Mouse (Mus musculus) G1E-ER4 (cell line): Measurements from ENCODE around the gene Zfp661. TPM values are rescaled to one million over a fixed set of nuclear protein-coding genes. Genes with fewer than 3 reads are reported as not detected.

Experiments used
- GATA1 ChIP-seq: IDR thresholded peaks from one replicate; pipeline ENCODE4 v1.8.0; 2012; ENCODE audit warnings: low read length, inconsistent platforms
- polyA plus RNA-seq: library from polyadenylated mRNA; stranded (reverse); fragments of >175 nt; gene quantifications from 2 replicates; pipeline ENCODE4 v1.2.3, GENCODE M21; 2012

Gene Zfp661
- polyA plus RNA-seq, 1 experiment: 0.16 TPM

DNA sequence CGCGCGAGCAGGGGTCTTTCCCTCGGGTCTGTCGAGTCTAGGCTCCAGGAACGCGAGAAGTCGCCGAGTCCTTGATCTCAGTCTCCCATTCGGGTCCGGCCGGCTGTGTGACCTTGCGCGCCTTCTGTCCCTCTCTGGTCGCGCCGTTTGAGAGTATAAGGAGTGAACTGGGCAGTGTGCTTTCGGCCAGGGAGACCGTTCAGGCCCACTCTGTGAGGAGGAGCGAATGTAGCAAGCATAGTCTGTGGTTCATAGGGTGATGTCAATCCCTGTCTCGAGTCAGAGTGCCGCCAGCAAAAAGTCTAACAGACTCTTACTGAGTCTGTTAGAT, 585 bp upstream of the Zfp661 start:
- no peak for TF ChIP-seq GATA1

GRCm38 (mm10) chr2:127584436-127584858, 2.4 kb downstream of the Zfp661 start:
- TF ChIP-seq GATA1: no peak

GRCm38 (mm10) chr2:127573322-127573721, 13.6 kb downstream of the Zfp661 start:
- TF ChIP-seq GATA1: no peak

GRCm38 (mm10) chr2:127559070-127559966, 27.6 kb downstream of the Zfp661 start:
- no peak for TF ChIP-seq GATA1

- TF ChIP-seq GATA1: no peak
Observed at GRCm38 (mm10) chr2:127551078-127551477, 35.8 kb downstream of the Zfp661 start.

DNA sequence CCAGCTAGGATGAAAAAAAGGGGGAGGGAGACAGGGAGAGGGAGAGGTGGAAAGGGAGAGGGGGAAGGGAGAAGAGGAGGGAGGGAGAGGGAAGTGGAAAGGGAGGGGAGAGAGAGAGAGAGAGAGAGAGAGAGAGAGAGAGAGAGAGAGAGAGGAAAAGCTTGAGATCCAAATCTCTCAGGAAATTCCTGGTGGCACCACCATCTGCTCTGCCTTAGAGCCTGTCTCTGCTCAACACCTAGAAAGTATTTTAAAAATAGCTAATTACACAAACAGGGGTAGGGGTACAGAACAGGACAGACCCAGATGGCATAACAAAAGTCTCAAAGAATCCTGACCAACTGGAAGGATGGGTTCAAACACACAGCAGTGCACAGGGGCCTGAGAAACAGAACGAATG, 36.4 kb downstream of the Zfp661 start:
- no peak for TF ChIP-seq GATA1

DNA sequence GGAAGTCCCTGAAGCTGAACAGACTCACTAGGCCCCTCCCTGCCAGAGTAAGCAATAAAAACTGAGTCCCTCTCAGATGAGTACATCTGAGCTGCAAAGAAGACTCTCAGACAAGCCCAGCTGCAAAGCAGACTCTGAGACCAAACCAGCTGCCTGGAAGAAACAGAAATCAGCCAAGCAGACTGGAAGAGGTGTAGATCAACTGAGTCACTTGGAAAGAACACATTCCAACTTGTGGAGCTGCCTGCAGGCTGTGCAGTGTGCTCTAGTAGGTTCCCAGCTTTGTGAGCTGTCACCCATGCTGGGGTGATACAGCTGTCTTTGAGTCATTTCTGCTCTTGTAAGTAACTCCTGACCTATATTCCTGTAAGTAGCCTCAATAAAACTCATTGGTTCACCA, 37.2 kb downstream of the Zfp661 start:
- no peak for TF ChIP-seq GATA1

GRCm38 (mm10) chr2:127548342-127549074, 38.4 kb downstream of the Zfp661 start:
- TF ChIP-seq GATA1: no peak

GRCm38 (mm10) chr2:127541697-127542096, 45.2 kb downstream of the Zfp661 start:
- no peak for TF ChIP-seq GATA1

GRCm38 (mm10) chr2:127541185-127541584, 45.7 kb downstream of the Zfp661 start, which contains the start of gene Prom2:
Gene Prom2 (minus strand): TSS chr2:127541467.
- no peak for TF ChIP-seq GATA1

GRCm38 (mm10) chr2:127539494-127539893, 47.4 kb downstream of the Zfp661 start:
- TF ChIP-seq GATA1: no peak

DNA sequence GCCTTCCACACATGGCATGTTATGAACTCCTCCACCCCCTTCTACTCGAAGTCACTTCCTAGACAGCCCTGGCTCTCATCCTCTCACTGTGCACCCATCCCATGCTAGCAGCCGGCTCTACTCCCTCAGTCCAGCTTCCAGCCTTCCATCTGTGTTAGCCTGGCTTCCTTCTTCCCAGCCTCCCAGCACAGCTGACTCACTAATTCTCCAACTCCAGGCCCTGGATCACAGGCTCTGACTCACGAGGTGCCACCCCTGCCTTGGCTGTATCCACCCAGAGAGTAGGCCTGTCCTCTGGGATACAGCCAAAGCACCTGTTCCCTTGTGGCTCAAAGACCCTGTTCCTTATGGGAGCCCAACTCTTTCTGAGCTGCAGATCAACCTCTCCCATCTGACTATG, 49.3 kb downstream of the Zfp661 start:
- no peak for TF ChIP-seq GATA1

GRCm38 (mm10) chr2:127535363-127535762, 51.5 kb downstream of the Zfp661 start:
- TF ChIP-seq GATA1: no peak

- no peak for TF ChIP-seq GATA1
Observed at GRCm38 (mm10) chr2:127532379-127532778, 54.5 kb downstream of the Zfp661 start.

GRCm38 (mm10) chr2:127531592-127531991, 55.3 kb downstream of the Zfp661 start:
- TF ChIP-seq GATA1: no peak

DNA sequence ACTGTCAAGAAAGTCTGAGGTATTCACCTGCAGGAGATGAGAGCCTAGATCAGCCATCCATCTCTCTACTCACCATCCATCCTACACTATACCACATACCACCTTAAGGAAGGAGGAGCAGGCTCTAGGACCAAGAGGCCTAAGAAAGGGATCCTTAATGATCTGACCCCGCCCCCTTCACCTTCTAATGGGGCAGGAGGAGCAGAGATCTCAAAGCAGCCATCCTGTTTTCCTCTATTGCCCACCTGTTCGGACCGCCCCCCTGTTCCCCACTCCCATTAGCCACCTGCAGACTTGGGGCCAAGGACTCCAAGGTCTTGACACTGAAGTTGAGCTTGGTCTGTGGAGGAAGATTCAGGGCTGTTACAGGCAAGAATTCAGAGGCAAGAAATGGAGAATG, 56.5 kb downstream of the Zfp661 start:
- TF ChIP-seq GATA1: no peak
